Mouse (Mus musculus) kidney, adult 9 months (tissue): ENCODE results near the gene Serpinb7.

ENCODE experiments used
- DNase-seq: peaks from one replicate; pipeline ENCODE4 v3.0.0; 2022

The Serpinb7 gene

GRCm38 (mm10) chr1:107399355-107399754 lies at the start of gene Serpinb7:
TSS of gene Serpinb7 (plus strand) at chr1:107399655.
- no peak for DNase-seq

- DNase-seq = no peak
Observed at GRCm38 (mm10) chr1:107350392-107350791, 49.1 kb upstream of the Serpinb7 start.

GRCm38 (mm10) chr1:107351115-107351514 lies 48.3 kb upstream of the Serpinb7 start:
- DNase-seq = no peak

- DNase-seq = no peak
Observed at GRCm38 (mm10) chr1:107353046-107353445, 46.4 kb upstream of the Serpinb7 start.

DNA sequence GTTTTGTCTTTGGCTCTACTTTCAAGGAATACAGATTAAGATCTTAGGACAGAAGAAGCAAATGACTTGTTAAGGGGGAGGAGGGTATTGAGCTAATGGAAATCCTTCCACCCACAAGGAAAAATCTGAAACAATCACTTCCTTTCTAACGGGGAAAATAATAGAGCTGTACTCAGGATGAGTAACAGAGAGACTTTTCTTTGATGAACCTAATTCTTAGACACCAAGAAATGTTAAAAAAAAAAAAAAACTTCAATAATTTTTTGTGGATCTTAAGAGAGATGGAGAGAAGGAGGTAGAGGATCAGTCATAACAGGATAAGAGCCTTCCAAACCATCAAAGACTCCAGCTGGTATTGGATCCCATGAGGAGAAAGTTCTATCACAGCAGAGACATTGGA lies 38.6 kb upstream of the Serpinb7 start, which contains the start of gene Serpinb11:
TSS of gene Serpinb11 (plus strand) at position 301 of the 400 bp plus-strand sequence.
- no peak for DNase-seq

DNA sequence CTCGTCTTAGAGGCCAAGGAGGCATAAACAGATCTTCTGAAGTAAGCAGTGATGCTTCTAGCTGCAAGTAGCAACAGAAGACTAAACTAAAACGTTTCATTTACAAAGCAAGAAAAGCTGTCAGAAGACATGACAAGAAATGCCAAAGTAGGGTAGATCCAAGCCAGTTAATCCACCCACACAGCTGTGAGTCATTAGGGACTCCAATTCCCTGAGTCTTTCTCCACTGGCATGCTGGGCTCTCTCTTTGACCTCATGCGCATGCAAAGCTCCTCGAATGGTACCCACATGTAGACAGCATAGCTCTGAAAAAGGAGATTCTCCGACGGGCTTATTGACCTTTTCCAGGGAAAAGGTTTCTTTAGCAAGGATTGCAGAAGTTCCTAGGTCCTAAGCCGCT lies 33.5 kb upstream of the Serpinb7 start:
- no peak for DNase-seq

GRCm38 (mm10) chr1:107368944-107369343 lies 30.5 kb upstream of the Serpinb7 start:
- DNase-seq = no peak

DNA sequence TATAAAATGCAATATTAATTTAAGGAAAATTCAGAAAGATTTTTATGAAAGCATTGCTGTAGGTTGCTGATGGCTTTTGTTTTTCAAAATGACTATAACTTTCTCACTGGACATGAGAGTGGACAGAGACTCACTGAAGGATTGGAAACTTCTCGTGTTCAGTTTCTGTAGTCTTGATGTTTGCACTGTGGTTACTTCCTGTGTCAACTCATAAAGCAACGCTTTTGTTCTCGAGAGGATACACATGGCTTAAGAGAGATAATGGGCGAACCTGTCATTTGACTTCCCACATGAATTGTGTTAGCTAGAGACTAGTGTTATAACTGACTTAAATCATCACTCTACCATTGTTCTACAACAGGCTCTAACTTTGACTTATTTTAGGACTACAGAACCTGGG lies 22.5 kb upstream of the Serpinb7 start:
- DNase-seq = no peak

DNA sequence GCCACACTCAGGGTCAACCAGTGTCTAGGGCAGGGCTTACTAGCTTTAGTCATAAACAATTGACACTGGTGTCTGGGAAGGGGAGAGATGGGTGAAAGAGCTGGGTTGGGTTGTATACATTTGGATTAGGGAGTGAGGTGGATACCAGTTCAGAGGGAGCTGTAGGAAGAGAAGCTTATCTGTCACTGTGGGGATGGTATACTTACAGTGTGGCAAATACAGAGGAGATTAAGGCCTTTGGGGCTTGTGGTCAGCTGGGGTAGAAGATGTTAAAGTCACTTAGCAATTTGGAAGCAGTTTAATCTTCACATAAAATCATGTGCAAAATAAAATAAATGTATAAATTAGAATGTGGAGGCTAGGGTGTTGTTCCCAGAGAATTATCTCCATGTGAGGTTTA lies 21.1 kb upstream of the Serpinb7 start:
- no peak for DNase-seq

GRCm38 (mm10) chr1:107381491-107381890 lies 18.0 kb upstream of the Serpinb7 start:
- no peak for DNase-seq

DNA sequence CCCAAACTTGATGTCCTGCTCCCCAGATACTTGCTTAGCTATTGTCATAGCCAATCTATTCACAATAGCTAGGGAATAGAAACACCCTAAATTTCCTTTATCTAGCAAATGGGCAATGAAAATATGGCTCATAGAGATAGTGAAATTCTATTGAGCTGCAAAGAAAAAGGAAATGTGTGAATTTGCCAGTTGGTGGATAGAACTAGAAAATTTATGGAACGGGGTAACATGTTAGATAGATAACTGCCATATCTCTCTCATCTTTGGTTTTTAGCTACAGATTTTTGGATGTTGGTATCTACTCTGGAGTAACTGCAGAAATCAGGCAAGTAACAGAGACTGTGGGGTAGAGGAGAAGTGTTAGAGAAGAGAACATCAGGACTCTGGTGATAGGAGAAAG lies 17.1 kb upstream of the Serpinb7 start:
- no peak for DNase-seq

DNA sequence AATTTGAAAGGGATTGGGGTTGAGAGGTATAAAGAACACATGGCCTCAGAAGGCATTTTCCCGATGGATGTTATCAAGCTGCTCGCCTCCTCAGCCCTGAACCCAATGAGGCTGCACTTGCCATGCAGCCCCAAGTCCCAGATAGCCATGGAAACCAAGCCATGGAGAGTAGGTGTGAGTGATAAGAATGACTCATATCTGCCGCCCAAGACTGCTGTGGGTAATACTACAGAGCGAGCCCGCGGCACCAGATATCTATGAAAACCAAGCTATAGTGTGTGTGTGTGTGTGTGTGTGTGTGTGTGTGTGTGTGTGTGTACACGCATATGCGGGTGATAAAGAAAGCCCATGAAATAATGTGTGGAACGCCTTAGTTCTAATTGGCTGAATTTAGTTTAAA lies 14.9 kb upstream of the Serpinb7 start:
- no peak for DNase-seq

- DNase-seq = no peak
Observed at GRCm38 (mm10) chr1:107389753-107390152, 9.7 kb upstream of the Serpinb7 start.

- DNase-seq = no peak
Observed at GRCm38 (mm10) chr1:107397481-107397880, 2.0 kb upstream of the Serpinb7 start.

- DNase-seq = no peak
Observed at GRCm38 (mm10) chr1:107402082-107402481, 2.6 kb downstream of the Serpinb7 start.

DNA sequence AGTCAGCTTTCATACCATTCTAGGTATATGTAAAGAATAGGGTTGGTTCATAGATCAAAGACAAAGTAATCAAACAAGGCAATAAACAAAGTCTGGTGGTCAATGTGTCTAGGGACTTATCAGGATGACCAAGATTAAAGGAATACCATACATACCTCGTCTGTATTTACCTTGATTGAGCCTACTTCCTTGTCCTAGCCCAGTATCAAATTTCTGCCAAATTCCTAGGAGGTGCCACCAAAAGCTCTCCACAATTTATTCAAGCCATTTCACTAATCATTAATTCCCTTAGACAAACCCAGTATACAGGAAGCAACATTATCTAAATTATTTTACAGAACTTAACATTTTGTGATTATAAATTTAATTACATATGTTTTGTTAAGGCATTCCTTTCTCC lies 15.2 kb downstream of the Serpinb7 start:
- DNase-seq = no peak

GRCm38 (mm10) chr1:107422487-107422886 lies 23.0 kb downstream of the Serpinb7 start:
- DNase-seq = no peak

DNA sequence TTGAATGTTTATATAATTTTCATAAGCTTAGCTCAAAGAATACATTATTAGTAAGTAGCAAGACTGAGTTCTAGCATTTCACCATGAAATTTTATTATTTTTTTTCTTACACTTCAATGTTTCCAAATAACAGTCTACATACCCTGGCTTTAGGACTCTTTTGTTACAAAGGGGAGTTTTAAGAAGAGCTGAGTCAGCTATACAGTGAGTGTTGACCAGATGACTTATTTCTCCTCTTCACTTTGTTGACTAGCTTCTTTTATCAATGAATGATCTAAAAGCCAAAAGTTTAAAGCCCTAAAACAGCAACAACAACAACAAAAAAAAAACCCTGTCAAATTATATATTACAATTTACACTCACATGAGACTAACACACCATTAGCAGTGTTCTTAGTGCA lies 31.8 kb downstream of the Serpinb7 start:
- no peak for DNase-seq

DNA sequence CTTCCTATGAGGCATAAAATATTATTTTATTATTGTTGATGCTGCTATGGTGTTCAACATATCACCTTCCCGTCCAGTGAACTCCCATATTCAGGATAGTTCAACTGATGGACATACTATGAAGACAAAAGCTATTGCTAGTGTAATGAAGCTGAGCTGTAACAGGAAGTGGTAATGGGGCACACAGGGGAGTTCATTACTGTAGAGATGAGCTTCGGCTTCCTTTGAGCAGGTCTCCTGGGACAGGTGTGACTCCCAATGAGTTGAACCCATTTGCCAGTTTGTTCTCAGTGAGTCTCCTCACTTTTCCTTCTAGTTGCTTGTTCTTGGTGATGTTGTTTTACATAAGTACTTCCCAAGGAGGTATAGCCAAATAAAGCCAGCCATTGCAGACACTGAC lies 36.1 kb downstream of the Serpinb7 start:
- no peak for DNase-seq

DNA sequence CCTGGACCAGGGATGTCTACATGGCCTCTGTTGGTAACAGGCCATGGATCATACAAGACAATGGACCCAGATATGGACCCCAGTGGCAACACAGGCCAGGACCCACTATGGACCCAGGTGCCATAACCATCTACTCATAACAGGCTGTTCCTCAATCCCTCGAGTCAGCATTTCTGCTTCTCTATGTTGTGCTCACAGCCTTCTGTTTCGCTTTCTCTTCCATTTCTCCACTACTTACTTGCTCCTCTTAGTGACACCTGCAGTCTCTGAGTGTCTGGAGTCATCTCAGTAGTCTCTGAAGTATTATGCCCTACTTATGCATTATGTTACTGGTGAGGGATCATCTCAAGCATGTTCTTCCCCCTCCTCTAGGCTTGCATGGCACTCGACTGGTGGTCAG lies 40.0 kb downstream of the Serpinb7 start:
- no peak for DNase-seq

- no peak for DNase-seq
Observed at GRCm38 (mm10) chr1:107445352-107445751, 45.9 kb downstream of the Serpinb7 start.

DNA sequence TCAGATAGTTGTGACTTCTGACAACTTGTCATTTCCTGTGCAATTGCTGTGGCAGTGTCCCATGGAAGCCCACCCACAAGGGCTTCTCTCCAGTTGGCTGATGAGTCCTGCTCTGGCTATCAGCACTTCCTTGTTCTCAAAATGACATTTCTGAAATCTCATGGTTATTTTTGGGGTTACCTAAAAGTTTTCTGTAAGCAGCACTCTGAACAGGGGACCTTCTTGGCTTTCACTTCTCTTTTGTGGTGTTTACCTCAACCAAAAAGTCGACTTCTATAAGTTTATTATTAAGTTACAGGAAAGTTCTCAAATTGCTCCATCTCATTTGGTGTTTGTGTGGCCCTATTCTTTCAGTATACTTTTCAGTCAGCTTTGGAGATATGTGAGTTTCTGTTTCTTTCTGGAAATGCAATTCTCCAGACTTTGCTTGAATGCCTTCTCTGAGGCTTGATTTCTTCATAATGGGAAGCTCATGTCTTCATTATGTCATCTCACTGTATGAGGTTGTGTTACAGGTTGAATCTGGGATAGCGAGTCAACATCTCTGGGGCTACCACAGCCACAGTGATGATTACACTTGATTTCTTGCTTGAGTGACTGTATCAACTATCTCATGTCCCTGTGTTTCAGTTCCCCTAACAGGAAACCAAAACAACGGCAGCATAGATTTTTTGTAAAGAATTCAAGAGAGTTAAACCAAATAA lies 47.9 kb downstream of the Serpinb7 start:
- DNase-seq = no peak

- no peak for DNase-seq
Observed at GRCm38 (mm10) chr1:107479909-107480308, 80.5 kb downstream of the Serpinb7 start.

DNA sequence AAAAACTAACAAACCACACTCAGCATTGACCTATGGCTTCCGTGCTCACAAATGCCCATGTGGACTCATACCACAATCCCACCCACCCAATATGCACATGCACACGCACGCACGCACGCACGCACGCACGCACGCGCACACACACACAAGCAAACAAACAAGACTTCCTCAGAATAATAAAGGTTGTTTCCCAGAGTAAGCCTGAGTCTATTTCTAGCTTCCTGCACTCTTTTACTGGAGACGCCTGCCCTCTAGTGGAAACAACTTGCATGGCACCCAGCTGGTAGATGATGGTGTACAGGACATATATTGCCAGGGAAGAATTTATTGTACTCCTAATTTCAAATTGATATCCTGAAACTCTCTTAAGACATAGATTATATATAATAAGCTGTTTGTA lies 82.0 kb downstream of the Serpinb7 start:
- DNase-seq = peak; percentile 72

DNA sequence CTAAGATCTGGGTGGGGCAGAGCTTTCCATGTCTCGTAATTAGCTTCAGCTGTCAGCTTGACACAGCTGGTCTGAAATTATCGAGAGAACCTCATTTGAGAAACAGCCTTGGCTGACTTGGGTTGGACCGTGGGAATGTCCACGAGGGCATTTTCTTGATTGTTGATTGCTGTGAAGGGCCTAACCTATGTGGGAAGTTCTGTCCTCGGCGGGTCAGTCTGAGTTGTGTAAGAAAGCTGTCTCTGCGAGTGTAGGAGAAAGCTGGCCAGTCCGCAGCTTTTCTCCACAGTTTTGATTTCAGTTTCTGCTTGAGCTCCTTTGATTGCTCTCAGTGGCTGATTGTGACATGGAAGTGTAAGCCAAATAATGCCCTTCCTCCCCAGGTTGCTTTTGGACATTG lies 90.1 kb downstream of the Serpinb7 start:
- DNase-seq = no peak
